Mouse (Mus musculus): ENCODE measurements at regions not wholly inside any gene's neighbourhood (a gene's known extent, or its start where the extent isn't known, plus 50 kb on each side); places are given as distances from the start of the nearest gene placed in this dataset.
"Not testable (repeated sequence)": the region's sequence is repeated elsewhere in the genome, so short reads cannot be mapped to it uniquely, and the experiment has no call there.

- DNase-seq: no peak
Observed at GRCm38 (mm10) chr2:17896036-17896435, 100.7 kb downstream of the H2al2a start.

- not testable (repeated sequence) for DNase-seq
Observed at GRCm38 (mm10) chr2:17892661-17893060, 104.1 kb downstream of the H2al2a start.

DNA sequence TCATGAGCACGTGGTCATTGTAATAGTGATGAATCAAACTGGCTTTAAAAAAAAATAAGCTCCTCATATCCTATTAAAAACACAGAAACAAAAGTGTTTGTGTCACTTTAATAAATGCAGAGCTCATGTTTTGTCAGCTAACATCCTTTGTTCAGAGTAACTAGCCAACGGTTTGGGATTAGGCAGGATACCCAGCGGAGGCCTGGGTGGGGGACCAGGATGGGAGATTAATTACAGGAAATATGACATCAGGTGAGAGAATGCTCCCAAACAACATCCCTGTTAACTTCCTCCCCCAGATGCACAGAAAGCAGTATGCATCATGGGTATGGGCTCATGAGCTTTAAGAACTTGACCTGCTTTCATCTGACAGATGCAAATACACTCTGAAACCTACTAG lies 109.1 kb downstream of the H2al2a start:
- DNase-seq: no peak

GRCm38 (mm10) chr2:17882389-17882788 lies 114.4 kb downstream of the H2al2a start:
- DNase-seq: no peak

- peak; percentile 21 to 31 for DNase-seq
Observed at GRCm38 (mm10) chr2:17880800-17881717, 115.7 kb downstream of the H2al2a start.

- no peak for DNase-seq
Observed at GRCm38 (mm10) chr2:17877901-17878300, 118.9 kb downstream of the H2al2a start.

DNA sequence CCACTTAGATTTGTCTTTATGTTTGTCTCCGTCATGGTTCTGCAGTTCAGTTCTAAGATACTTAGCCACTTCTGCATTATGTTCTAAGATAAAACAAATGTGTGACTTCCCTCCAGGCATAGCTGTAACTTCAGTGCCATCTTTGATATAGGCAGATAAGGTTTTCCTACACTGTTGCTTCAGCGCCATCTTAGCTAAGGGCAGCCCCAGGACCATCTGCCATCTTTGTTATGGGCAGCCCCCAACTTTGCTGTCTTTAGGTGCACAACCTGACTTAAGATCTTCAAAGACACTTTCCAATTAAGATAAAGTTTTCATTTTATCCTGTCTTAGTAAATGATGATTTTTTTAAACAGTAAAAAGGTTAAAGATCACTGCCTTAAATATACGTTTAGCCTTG lies 119.8 kb downstream of the H2al2a start:
- no peak for DNase-seq

DNA sequence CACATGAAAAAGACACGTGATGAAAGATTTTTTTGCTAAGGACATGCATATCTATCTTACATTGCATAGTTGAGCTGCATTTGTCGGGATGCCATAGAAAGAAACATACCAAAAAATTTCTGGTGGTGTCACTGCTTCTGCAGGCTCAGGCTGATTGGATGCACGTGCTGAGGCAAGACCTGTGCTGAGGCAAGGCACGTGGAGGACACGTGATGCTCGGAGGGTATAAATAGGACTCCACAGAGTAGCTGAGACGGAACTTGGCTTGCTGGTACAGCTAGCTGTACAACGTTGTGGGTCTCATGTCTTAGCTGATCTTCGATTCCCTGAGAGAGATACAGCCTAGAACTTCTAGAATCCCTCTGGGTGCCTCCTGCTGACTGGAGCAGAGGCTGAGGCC lies 120.6 kb downstream of the H2al2a start:
- no peak for DNase-seq

DNA sequence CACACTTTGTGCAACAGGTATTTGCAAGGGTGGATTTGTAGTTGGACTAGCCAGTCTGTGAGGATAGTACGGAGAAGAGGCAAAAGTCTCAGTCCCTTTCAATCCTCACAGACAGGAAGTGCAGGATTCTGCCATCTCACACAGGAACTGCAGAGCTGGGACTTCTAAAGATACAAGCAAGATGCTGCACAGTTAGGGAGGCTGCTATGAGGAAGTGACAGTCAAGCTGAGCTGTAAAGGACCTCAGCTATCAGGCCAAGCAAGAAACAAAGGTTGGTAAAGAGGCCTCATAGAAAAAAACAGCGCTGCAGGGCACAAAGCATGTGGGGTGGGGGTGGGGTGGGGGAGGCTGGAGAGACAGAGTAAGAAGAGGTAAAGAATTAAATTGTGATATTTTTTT lies 126.2 kb downstream of the H2al2a start:
- DNase-seq: no peak

DNA sequence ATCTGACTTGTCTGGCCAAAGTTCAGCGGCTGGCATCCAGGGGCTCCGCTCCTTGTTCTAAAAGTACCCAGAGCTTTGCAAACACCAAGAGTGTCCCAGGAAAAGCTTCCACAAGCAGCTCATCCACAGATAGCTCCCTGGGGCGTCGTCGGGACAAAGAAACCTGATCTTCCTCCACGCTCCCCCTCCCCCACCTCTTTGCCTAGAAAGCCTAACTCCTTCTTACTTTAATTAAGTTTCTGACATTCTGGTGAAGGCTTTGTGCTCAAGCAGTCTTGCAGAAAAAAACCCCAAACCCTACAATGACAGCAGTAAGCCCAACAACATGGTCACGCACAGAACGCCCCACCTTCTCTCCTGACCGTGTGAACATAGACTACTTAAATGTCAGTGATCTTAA lies 128.6 kb downstream of the H2al2a start:
- DNase-seq: no peak

- DNase-seq: no peak
Observed at GRCm38 (mm10) chr2:17867341-17867740, 129.4 kb downstream of the H2al2a start.

GRCm38 (mm10) chr2:17861765-17862495 lies 130.7 kb upstream of the Nebl start:
- DNase-seq: no peak

DNA sequence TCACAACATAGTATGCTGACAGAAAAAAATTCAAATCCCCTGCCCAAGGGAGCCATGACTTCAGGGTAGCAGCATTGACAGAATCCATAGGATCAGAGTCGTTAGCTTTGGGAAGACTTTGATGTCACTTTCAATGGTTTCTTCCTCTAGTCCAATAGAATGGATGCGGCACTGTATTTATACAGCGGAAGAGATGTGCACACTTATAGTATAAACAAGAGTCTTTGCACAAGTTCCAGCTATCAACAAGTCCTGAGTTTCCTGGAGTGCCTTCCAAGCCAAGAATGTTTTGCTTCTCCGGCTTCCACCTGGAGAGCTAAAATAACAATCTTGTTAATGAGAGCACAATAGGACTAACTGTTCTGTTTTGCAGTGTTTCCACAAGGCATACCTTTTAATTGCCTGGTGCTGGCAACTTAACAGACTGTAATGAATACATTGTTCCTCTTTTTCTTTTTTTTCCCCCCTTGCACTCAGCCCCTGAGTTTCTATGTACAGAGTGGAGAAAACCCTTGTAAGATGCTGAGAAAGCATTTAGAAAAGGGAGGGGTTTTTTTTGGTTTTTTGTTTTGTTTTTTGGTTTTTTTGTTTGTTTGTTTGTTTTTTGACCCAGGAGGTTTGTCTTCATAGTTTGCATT lies 129.8 kb upstream of the Nebl start:
- DNase-seq: no peak

DNA sequence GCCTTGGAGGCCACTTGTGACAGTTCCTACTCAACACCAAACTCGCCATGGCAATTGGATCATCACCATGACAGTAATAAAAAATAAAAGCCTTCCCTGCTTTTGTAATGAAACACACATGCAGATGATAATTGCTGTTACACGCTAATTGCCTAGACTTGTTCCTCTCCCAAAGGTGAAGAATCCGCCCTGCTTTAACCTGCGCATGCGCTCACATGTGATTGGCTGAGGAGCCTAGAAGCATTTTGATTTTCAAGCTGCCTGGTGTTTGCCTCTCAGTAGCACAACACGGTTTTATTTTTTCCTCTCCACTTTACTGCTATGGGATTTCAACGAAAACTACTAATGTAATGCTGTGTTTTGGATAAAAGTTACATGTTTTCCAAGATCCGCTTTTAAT lies 128.0 kb upstream of the Nebl start:
- DNase-seq: no peak

- DNase-seq: peak in 1 of 2 experiments; percentile 23
Observed at GRCm38 (mm10) chr2:17858326-17858725, 127.1 kb upstream of the Nebl start.

DNA sequence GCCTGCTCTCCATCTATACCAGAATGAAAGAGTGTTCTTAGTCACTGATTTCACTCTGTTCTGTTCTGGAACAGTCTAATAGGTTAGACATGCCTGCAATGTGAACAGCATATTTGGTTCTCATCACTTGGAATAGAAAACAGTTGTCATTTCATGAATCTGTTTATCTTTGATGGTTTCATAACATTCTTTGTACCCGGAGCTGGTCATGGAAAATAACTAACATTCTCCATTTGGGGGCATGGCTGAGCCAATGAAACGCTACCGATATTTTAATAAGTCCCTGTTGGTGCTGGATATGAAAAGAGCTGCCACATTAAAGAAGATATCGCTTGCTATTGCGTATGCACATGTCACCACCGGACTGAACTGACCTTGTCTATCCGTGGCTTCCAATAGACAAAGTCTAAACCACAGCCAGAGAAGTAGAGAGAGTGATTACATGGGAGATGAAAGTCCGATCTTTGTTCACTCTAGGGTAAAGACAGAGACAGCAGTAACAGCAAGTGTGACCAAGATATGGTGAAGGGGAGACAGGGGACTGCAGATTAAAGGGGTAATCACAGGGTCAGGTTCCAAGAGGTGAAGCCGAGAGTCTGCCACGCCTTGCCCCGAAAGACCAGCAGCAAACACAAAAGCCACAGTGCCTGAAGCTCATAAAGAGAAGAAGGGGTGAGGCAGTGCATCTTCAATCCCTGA lies 124.5 kb upstream of the Nebl start:
- peak in 1 of 2 experiments; percentile 16 for DNase-seq

DNA sequence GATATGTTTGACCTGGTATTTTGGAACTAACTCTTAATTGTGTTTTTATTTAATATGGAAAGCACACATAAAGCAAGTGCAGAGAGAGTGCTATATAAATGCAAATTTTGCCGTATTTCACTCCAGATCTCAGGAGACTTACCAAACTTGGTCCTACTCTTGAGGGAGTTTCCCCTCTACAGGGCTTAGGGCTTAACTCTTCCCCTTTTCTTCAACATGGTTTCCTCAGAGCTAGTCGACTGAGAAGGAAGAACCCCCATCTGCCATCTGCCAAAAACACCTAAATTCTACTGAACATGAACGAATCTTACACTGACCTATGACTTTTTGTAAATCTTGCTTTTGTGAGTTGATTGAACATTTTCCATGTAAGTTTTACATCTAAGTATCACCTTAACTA lies 122.8 kb upstream of the Nebl start:
- DNase-seq: no peak

DNA sequence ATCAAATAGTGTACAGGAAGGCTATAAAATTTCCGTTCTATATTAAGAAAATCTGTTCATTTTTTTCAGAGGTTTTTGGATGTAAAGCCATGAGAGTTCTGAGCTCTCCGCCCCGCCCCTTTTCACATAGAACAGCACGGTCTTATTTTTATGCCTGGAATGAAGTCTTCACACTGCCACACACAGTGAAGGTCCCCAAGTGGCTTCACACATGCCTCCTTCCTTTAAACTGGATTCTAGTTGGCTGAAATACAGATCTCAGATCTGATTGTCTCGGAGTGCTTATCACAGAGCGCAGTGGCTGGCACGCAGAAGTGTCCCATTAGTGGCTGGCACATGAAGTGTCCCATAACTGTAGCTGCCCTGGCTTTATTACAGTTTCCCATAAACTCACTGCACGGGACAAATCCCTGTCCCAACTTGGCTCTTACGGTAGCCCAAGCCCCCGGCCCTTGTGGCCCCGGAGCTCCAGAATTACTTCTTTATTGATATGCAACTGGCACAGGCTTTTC lies 122.3 kb upstream of the Nebl start:
- DNase-seq: no peak

DNA sequence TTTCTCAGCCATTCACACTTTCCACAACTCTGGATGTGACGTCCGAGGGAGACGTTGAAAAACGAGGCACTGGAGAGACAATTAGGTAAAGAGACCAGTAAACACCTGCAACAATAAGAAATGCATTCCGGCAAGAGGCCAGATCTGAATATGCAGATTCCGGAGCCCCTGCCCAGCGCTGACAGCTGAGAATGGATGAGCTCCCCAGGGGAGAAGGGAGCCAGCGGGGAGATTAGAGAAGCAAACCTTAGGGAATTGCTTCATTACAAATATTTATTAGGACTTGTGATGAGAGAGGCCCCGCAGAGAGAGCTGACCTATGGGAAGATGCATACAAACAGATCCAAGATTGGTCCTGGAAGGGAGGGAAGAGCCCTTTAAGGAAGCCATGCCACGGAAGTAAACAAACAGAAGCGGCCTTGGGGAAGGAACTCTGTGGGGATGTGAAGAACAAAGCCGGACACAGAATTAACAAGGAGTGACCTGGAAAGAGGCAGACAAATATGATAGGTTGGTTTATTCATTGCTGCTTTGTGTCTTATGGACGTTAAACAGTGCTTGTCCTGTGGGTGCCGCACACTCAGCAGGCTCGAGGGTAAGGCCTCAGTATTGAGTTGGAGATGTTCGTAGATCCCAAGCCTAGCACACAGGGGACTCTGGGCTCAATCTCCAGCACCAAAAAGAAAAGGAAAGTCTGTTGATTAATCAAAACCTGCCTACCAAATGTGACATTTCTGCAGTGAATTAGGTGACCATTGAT lies 121.7 kb upstream of the Nebl start:
- DNase-seq: no peak

GRCm38 (mm10) chr2:17850741-17851140 lies 119.5 kb upstream of the Nebl start:
- no peak for DNase-seq

DNA sequence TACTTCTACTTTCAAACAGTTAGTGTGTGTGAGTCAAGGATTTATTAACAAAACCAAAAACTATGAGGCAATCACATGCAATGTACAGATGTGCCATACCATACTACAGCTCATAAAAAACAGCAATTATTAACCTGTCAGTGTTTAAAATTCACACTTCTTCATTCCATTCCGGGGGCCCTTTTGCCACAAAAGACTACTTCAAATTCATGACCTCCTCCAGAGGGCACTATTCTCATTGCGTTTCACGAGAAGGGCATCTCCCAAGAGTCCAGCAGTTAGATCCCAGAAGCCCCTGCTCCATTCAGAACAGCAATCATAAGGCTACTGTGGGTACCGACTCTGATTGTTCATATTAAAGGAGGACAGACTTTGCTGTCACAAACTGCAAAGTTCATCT lies 118.0 kb upstream of the Nebl start:
- DNase-seq: no peak
